Mouse (Mus musculus): ENCODE results near the gene Hist1h1t.

GRCm38 (mm10) chr13:23710374-23711089 lies 14.9 kb downstream of the Hist1h1t start, which contains the start of gene Hfe:
- TF ChIP-seq EP300 (IDR thresholded peaks at IDR 0.05; ENCODE audit: low read depth) (no peak), CTCF (IDR thresholded peaks at IDR 0.05; ENCODE audit: low read depth) (no peak)
